8 mouse cellular contexts compared by ENCODE assay signal in genomic region chr7:39588471-39589041, GRCm38 (mm10).
DNase-seq lines count a peak whose midpoint lies in the region; ATAC-seq and TF ChIP-seq lines count a peak whose summit lies in the region.
"Not testable (repeated sequence)": the region's sequence is repeated elsewhere in the genome, so short reads cannot be mapped to it uniquely, and the experiment has no call there.

No protein-coding gene starts in this region.

- H3K79me2 ChIP-seq in heart, adult 2 months (replicated peaks; ENCODE audit: control insufficient read depth, insufficient read depth, low read length): not testable (repeated sequence)

- not testable (repeated sequence) for H3K27ac ChIP-seq in embryonic facial prominence, embryonic 14.5 days (replicated peaks; ENCODE audit: low read depth, low read length); heart, adult 2 months; intestine, embryonic 14.5 days (ENCODE audit: low read depth); left cerebral cortex, adult 2 months; lung, embryonic 15.5 days; olfactory bulb, adult 2 months (ENCODE audit: insufficient read depth, low read depth, low read length)

- H3K36me3 ChIP-seq in embryonic facial prominence, embryonic 14.5 days (ENCODE audit: control insufficient read depth, insufficient read depth, low read length); heart, adult 2 months (ENCODE audit: control insufficient read depth, insufficient read depth, low read length); intestine, embryonic 14.5 days (ENCODE audit: control insufficient read depth, insufficient read depth, low read length); lung, embryonic 15.5 days: not testable (repeated sequence)

- not testable (repeated sequence) for TF ChIP-seq POLR2A in heart, adult 2 months (IDR thresholded peaks at IDR 0.05; ENCODE audit: insufficient read depth, low read depth, low read length); olfactory bulb, adult 2 months (IDR thresholded peaks at IDR 0.05; ENCODE audit: insufficient read depth, low read depth, low read length)

- peak overlapping the region; percentile 61 for H3K9ac ChIP-seq in embryonic facial prominence, embryonic 14.5 days (ENCODE audit: low read depth, low read length)
- H3K9ac ChIP-seq in heart, adult 2 months (ENCODE audit: low read depth, low read length): peak overlapping the region; percentile 86
- H3K9ac ChIP-seq in intestine, embryonic 14.5 days (ENCODE audit: low read length): peak overlapping the region; percentile 35
- peak overlapping the region; percentile 50 for H3K9ac ChIP-seq in lung, embryonic 15.5 days

- H3K4me3 ChIP-seq in embryonic facial prominence, embryonic 14.5 days (ENCODE audit: low read depth, low read length): peak overlapping the region; percentile 43
- peak overlapping the region; percentile 24 for H3K4me3 ChIP-seq in heart, adult 2 months
- peak overlapping the region; percentile 33 for H3K4me3 ChIP-seq in intestine, embryonic 14.5 days (ENCODE audit: low read depth, low read length)
- H3K4me3 ChIP-seq in left cerebral cortex, adult 2 months: peak overlapping the region; percentile 38
- H3K4me3 ChIP-seq in lung, embryonic 15.5 days: peak overlapping the region; percentile 48
- peak overlapping the region; percentile 68 for H3K4me3 ChIP-seq in olfactory bulb, adult 2 months (ENCODE audit: insufficient read depth, low read depth, low read length)

- peak overlapping the region; percentile 58 for H3K4me2 ChIP-seq in embryonic facial prominence, embryonic 14.5 days (ENCODE audit: low read depth, low read length)
- peak overlapping the region; percentile 50 for H3K4me2 ChIP-seq in intestine, embryonic 14.5 days (ENCODE audit: low read length)
- H3K4me2 ChIP-seq in lung, embryonic 15.5 days: peak overlapping the region; percentile 69

- H3K27me3 ChIP-seq in embryonic facial prominence, embryonic 14.5 days (replicated peaks; ENCODE audit: control insufficient read depth, insufficient read depth, low read length); heart, adult 2 months (ENCODE audit: control insufficient read depth, insufficient read depth, low read length); intestine, embryonic 14.5 days (replicated peaks; ENCODE audit: control insufficient read depth, insufficient read depth, low read length); lung, embryonic 15.5 days: not testable (repeated sequence)

- intact Hi-C loops in heart, adult 2 months (cut with DNase I); left cerebral cortex, adult 2 months (cut with DNase I): not testable (repeated sequence)

- 1% methylated on average over 22 of the region's 62 CpGs for WGBS in embryonic facial prominence, embryonic 14.5 days
- under 1% methylated on average over 50 of the region's 62 CpGs for WGBS in heart, adult 2 months
- WGBS in intestine, embryonic 14.5 days: under 1% methylated on average over 42 of the region's 62 CpGs
- under 1% methylated on average over 54 of the region's 62 CpGs for WGBS in lung, embryonic 15.5 days
- under 1% methylated on average over 56 of the region's 62 CpGs for WGBS in olfactory bulb, adult 2 months

- TF ChIP-seq EP300 in heart, adult 2 months (IDR thresholded peaks at IDR 0.05; ENCODE audit: insufficient read depth, low read depth, low read length): not testable (repeated sequence)

- H3K4me1 ChIP-seq in embryonic facial prominence, embryonic 14.5 days (ENCODE audit: control insufficient read depth, insufficient read depth, low read length); heart, adult 2 months (ENCODE audit: control insufficient read depth, insufficient read depth, low read length); intestine, embryonic 14.5 days (replicated peaks; ENCODE audit: control insufficient read depth, insufficient read depth, low read length); lung, embryonic 15.5 days; olfactory bulb, adult 2 months (ENCODE audit: control insufficient read depth, insufficient read depth, low read length): not testable (repeated sequence)

- ATAC-seq in embryonic facial prominence, embryonic 14.5 days (ENCODE audit: low read depth): peak; percentile 95
- ATAC-seq in intestine, embryonic 14.5 days (replicated peaks; ENCODE audit: low FRiP score, low TSS enrichment, low read depth): peak; percentile 88
- peak; percentile 91 for ATAC-seq in lung, embryonic 15.5 days (ENCODE audit: borderline replicate concordance, extremely low read depth, low FRiP score, low TSS enrichment)

- peak; percentile 79 for DNase-seq in brain, adult 2 months (ENCODE audit: low read depth, low spot score)
- peak; percentile 46 for DNase-seq in embryonic facial prominence, embryonic 14.5 days (ENCODE audit: low spot score)
- peak; percentile 50 to 59 for DNase-seq in heart, adult 2 months
- DNase-seq in intestine, embryonic 14.5 days (ENCODE audit: low spot score): peak; percentile 67
- DNase-seq in left cerebral cortex, adult 2 months (ENCODE audit: extremely low spot score in 1 of 2, low spot score in 2 of 2): peak; percentile 23 to 43
- DNase-seq in thymus, postnatal 4 days: peak; percentile 21

- not testable (repeated sequence) for TF ChIP-seq CTCF in heart, adult 2 months (IDR thresholded peaks at IDR 0.05); left cerebral cortex, adult 2 months (IDR thresholded peaks at IDR 0.05); olfactory bulb, adult 2 months (IDR thresholded peaks at IDR 0.05; ENCODE audit: insufficient read depth, low read depth, low read length)

- H3K9me3 ChIP-seq in embryonic facial prominence, embryonic 14.5 days (ENCODE audit: control insufficient read depth, low read length); intestine, embryonic 14.5 days (ENCODE audit: control insufficient read depth, low read length); lung, embryonic 15.5 days: not testable (repeated sequence)

Comparison
In these comparisons a context has a peak if more than half of its experiments do, and no peak if none do; other contexts are left out.
1. DNase-seq: peak in every context shown above with its lines; median percentile 79 in brain, adult 2 months; 67 in intestine, embryonic 14.5 days; 54 in heart, adult 2 months; 46 in embryonic facial prominence, embryonic 14.5 days; 33 in left cerebral cortex, adult 2 months; 21 in thymus, postnatal 4 days.
2. H3K9ac ChIP-seq: peak in every context shown above with its lines; median percentile 86 in heart, adult 2 months; 61 in embryonic facial prominence, embryonic 14.5 days; 50 in lung, embryonic 15.5 days; 35 in intestine, embryonic 14.5 days.